Mouse (Mus musculus) neural tube, embryonic 14.5 days (tissue): ENCODE measurements at regions not wholly inside any gene's neighbourhood (a gene's known extent, or its start where the extent isn't known, plus 50 kb on each side); places are given as distances from the start of the nearest gene placed in this dataset.

Experiments
- ATAC-seq: fragments of 200-750 bp; cut with Nextera tagmentation; 2 replicates; pipeline ENCODE4 v1.8.0; 2017; ENCODE audit warnings: low read depth, mild to moderate bottlenecking, moderate TSS enrichment, moderate library complexity
- H3K27ac ChIP-seq: fragments of 300-500 bp; sonication (generic); 2 replicates; pipeline ENCODE4 v1.5.1; 2014; ENCODE audit warnings: low read depth, mild to moderate bottlenecking, control low read depth, low read length, moderate library complexity, mixed read lengths
- H3K27me3 ChIP-seq: fragments of 300-500 bp; sonication (generic); 2 replicates; pipeline ENCODE4 v1.6.1; 2014; ENCODE audit warnings: low read length; ENCODE audit not compliant: control insufficient read depth, insufficient read depth
- H3K36me3 ChIP-seq: fragments of 300-500 bp; sonication (generic); 2 replicates; pipeline ENCODE4 v1.6.1; 2014; ENCODE audit warnings: low read length, mixed read lengths; ENCODE audit not compliant: control insufficient read depth, insufficient read depth
- H3K4me1 ChIP-seq: fragments of 300-500 bp; sonication (generic); 2 replicates; pipeline ENCODE4 v1.6.1; 2014; ENCODE audit warnings: low read length; ENCODE audit not compliant: control insufficient read depth, insufficient read depth
- H3K4me2 ChIP-seq: fragments of 300-500 bp; sonication (generic); 2 replicates; pipeline ENCODE4 v1.6.1; 2014; ENCODE audit warnings: mild to moderate bottlenecking, low read depth, low read length, control low read depth
- H3K4me3 ChIP-seq: fragments of 300-500 bp; sonication (generic); 2 replicates; pipeline ENCODE4 v1.5.1; 2014; ENCODE audit warnings: low read depth, low read length, control low read depth, mixed read lengths
- H3K9ac ChIP-seq: fragments of 300-500 bp; sonication (generic); replicated peaks from 2 replicates; pipeline ENCODE4 v1.6.1; 2014; ENCODE audit warnings: low read depth, mild to moderate bottlenecking, control low read depth, low read length, mixed read lengths
- H3K9me3 ChIP-seq: fragments of 300-500 bp; sonication (generic); 2 replicates; pipeline ENCODE4 v1.6.1; 2016; ENCODE audit warnings: low read length; ENCODE audit not compliant: control insufficient read depth
- WGBS: fragments of 180-500 bp; shearing (Covaris S2); extraction: QIAGEN DNeasy Blood & Tissue Kit; methylation state at CpG from one replicate; pipeline ENCODE4 v1.1.7; 2014; 5-methylcytosine and 5-hydroxymethylcytosine counted together

- Histone ChIP-seq H3K9me3 (no peaks in the 10 kb centered on the region), H3K27ac (no peak overlapping the region), H3K4me3 (no peak overlapping the region), H3K27me3 (no peaks in the 10 kb centered on the region), H3K4me1 (no peaks in the 10 kb centered on the region), H3K4me2 (no peak overlapping the region), H3K36me3 (no peaks in the 10 kb centered on the region), H3K9ac (no peak overlapping the region)
- 65% methylated on average over 7 of the region's 7 CpGs for WGBS
- ATAC-seq: no peak
Measured at GRCm38 (mm10) chr15:61155530-61155929, 232.7 kb upstream of the A1bg start.

GRCm38 (mm10) chr15:61154166-61154565 lies 231.4 kb upstream of the A1bg start:
- no peaks in the 10 kb centered on the region for H3K27me3 ChIP-seq
- ATAC-seq: no peak
- H3K4me3 ChIP-seq: no peak overlapping the region
- H3K9ac ChIP-seq: no peak overlapping the region
- no peak overlapping the region for H3K4me2 ChIP-seq
- no peaks in the 10 kb centered on the region for H3K9me3 ChIP-seq
- H3K36me3 ChIP-seq: no peaks in the 10 kb centered on the region
- no peaks in the 10 kb centered on the region for H3K4me1 ChIP-seq
- H3K27ac ChIP-seq: no peak overlapping the region
- 89% methylated on average over 12 of the region's 12 CpGs for WGBS

GRCm38 (mm10) chr15:61142851-61143250 lies 220.0 kb upstream of the A1bg start:
- Histone ChIP-seq H3K27me3 (no peaks in the 10 kb centered on the region), H3K9me3 (no peaks in the 10 kb centered on the region), H3K4me3 (no peak overlapping the region), H3K9ac (no peak overlapping the region), H3K27ac (no peak overlapping the region), H3K36me3 (no peaks in the 10 kb centered on the region), H3K4me1 (no peaks in the 10 kb centered on the region), H3K4me2 (no peak overlapping the region)
- no peak for ATAC-seq
- WGBS: 42% methylated on average over 3 of the region's 3 CpGs

- 88% methylated on average over 5 of the region's 5 CpGs for WGBS
- Histone ChIP-seq H3K36me3 (no peaks in the 10 kb centered on the region), H3K4me1 (no peaks in the 10 kb centered on the region), H3K27me3 (no peaks in the 10 kb centered on the region), H3K9me3 (no peaks in the 10 kb centered on the region), H3K27ac (no peak overlapping the region), H3K4me3 (no peak overlapping the region), H3K9ac (no peak overlapping the region), H3K4me2 (no peak overlapping the region)
- no peak for ATAC-seq
Measured at GRCm38 (mm10) chr15:61139151-61139550, 216.3 kb upstream of the A1bg start.

- Histone ChIP-seq H3K9me3 (no peaks in the 10 kb centered on the region), H3K27me3 (no peaks in the 10 kb centered on the region), H3K4me2 (no peak overlapping the region), H3K36me3 (no peaks in the 10 kb centered on the region), H3K4me1 (no peaks in the 10 kb centered on the region), H3K9ac (no peak overlapping the region), H3K27ac (no peak overlapping the region), H3K4me3 (no peak overlapping the region)
- 52% methylated on average over 2 of the region's 2 CpGs for WGBS
- no peak for ATAC-seq
Measured at GRCm38 (mm10) chr15:61136781-61137180, 214.0 kb upstream of the A1bg start.

GRCm38 (mm10) chr15:61133316-61133715 lies 210.5 kb upstream of the A1bg start:
- H3K4me2 ChIP-seq: no peak overlapping the region
- H3K9ac ChIP-seq: no peak overlapping the region
- H3K4me3 ChIP-seq: no peak overlapping the region
- no peaks in the 10 kb centered on the region for H3K9me3 ChIP-seq
- WGBS: 77% methylated on average over 1 of the region's 1 CpGs
- no peak overlapping the region for H3K27ac ChIP-seq
- H3K27me3 ChIP-seq: no peaks in the 10 kb centered on the region
- H3K36me3 ChIP-seq: no peaks in the 10 kb centered on the region
- no peak for ATAC-seq
- no peaks in the 10 kb centered on the region for H3K4me1 ChIP-seq

GRCm38 (mm10) chr15:61127971-61128370 lies 205.2 kb upstream of the A1bg start:
- Histone ChIP-seq H3K9ac (no peak overlapping the region), H3K4me1 (no peaks in the 10 kb centered on the region), H3K36me3 (no peaks in the 10 kb centered on the region), H3K4me2 (no peak overlapping the region), H3K27ac (no peak overlapping the region), H3K27me3 (no peaks in the 10 kb centered on the region), H3K9me3 (no peaks in the 10 kb centered on the region), H3K4me3 (no peak overlapping the region)
- WGBS: 82% methylated on average over 2 of the region's 2 CpGs
- ATAC-seq: no peak

GRCm38 (mm10) chr15:61127130-61127529 lies 204.3 kb upstream of the A1bg start:
- ATAC-seq: no peak
- Histone ChIP-seq H3K9me3 (no peaks in the 10 kb centered on the region), H3K27ac (no peak overlapping the region), H3K4me3 (no peak overlapping the region), H3K4me1 (no peaks in the 10 kb centered on the region), H3K9ac (no peak overlapping the region), H3K4me2 (no peak overlapping the region), H3K27me3 (no peaks in the 10 kb centered on the region), H3K36me3 (no peaks in the 10 kb centered on the region)

- Histone ChIP-seq H3K4me1 (no peaks in the 10 kb centered on the region), H3K4me2 (no peak overlapping the region), H3K4me3 (no peak overlapping the region), H3K27ac (no peak overlapping the region), H3K9ac (no peak overlapping the region), H3K27me3 (no peaks in the 10 kb centered on the region), H3K36me3 (no peaks in the 10 kb centered on the region), H3K9me3 (no peaks in the 10 kb centered on the region)
- 60% methylated on average over 1 of the region's 1 CpGs for WGBS
- no peak for ATAC-seq
Measured at GRCm38 (mm10) chr15:61116912-61117311, 194.1 kb upstream of the A1bg start.
